Mouse (Mus musculus) heart, adult 2 months (tissue): ENCODE measurements around the gene Trappc11. TPM values are rescaled to one million over a fixed set of nuclear protein-coding genes. Genes with fewer than 3 reads are reported as not detected.

Source experiments
- DNase-seq, 2 experiments: peaks; one replicate each; pipeline ENCODE4 v3.0.0; 2021
- H3K27ac ChIP-seq: fragments of 200-600 bp; 2 replicates; pipeline ENCODE4 v1.8.1; 2022
- H3K27me3 ChIP-seq: fragments of 200-500 bp; 2 replicates; pipeline ENCODE4 v1.6.1; 2012; ENCODE audit warnings: mild to moderate bottlenecking, low read length, inconsistent platforms, mixed read lengths; ENCODE audit not compliant: control insufficient read depth, insufficient read depth
- H3K36me3 ChIP-seq: fragments of 200-500 bp; 2 replicates; pipeline ENCODE4 v1.6.1; 2012; ENCODE audit warnings: low read length, inconsistent platforms; ENCODE audit not compliant: control insufficient read depth, insufficient read depth
- H3K4me1 ChIP-seq: fragments of 200-500 bp; 2 replicates; pipeline ENCODE4 v1.6.1; 2011; ENCODE audit warnings: low read length; ENCODE audit not compliant: control insufficient read depth, insufficient read depth
- H3K4me3 ChIP-seq: fragments of 200-600 bp; 2 replicates; pipeline ENCODE4 v1.8.1; 2022
- H3K79me2 ChIP-seq: fragments of 200-500 bp; replicated peaks from 2 replicates; pipeline ENCODE4 v1.6.1; 2012; ENCODE audit warnings: mild to moderate bottlenecking, inconsistent platforms, low read length, moderate library complexity, mixed read lengths; ENCODE audit not compliant: control insufficient read depth, insufficient read depth
- H3K9ac ChIP-seq: fragments of 200-500 bp; 2 replicates; pipeline ENCODE4 v1.6.1; 2012; ENCODE audit warnings: low read depth, mild to moderate bottlenecking, control low read depth, inconsistent platforms, low read length, mixed read lengths
- CTCF ChIP-seq: fragments of 200-600 bp; IDR thresholded peaks from 2 replicates; pipeline ENCODE4 v1.8.1; 2022; ENCODE audit warnings: antibody characterized with exemption, mild to moderate bottlenecking, moderate library complexity
- EP300 ChIP-seq: fragments of 200-500 bp; IDR thresholded peaks from 2 replicates; pipeline ENCODE4 v1.6.1; 2011; ENCODE audit warnings: low read depth, low read length, control low read depth; ENCODE audit not compliant: insufficient read depth
- POLR2A ChIP-seq: fragments of 200-500 bp; IDR thresholded peaks from 2 replicates; pipeline ENCODE4 v1.6.1; 2011; ENCODE audit warnings: mild to moderate bottlenecking, low read depth, low read length, control low read depth; ENCODE audit not compliant: insufficient read depth
- WGBS: fragments of 180-500 bp; shearing (Covaris S2); methylation state at CpG from one replicate; pipeline ENCODE4 v1.1.7; 2018; 5-methylcytosine and 5-hydroxymethylcytosine counted together
- intact Hi-C: fragments of 180-260 bp; cut with DNase I; formaldehyde crosslinking; loops from one replicate; pipeline ENCODE4 v1.15.1; 2025
- polyA plus RNA-seq: library from polyadenylated mRNA; depleted of rRNA; stranded (reverse); fragments of >200 nt; gene quantifications from 2 replicates; pipeline ENCODE4 v1.2.3, GENCODE M21; 2012
- total RNA-seq, 2 experiments: library from RNA; stranded (reverse); gene quantifications; 2 replicates each; pipeline ENCODE4 v1.2.3; 2021

Gene Trappc11
- total and polyA plus RNA-seq, 3 experiments: 11.7 to 20.3 (median 19.2) TPM

DNA sequence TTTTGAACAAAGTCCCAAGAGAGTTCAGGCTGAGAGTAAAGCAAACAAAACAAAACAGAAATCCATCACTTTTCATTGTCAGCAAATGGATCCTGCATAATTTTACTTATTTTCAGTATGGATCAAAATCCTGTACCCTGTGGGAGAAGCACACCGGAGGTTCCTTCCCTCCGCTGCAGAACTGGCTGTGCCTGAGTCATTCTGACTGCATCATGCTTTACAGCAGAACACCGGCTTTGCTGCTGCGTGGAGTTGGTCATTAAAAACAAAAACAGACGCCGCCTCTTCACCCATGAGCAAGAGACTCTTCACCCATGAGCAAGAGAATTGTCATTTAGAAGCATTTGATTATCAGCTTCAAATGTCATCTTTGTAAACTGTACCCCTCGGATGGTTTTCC, 27.5 kb upstream of the Trappc11 start:
- TF ChIP-seq CTCF: no peak
- TF ChIP-seq EP300: no peak
- TF ChIP-seq POLR2A: no peak

DNA sequence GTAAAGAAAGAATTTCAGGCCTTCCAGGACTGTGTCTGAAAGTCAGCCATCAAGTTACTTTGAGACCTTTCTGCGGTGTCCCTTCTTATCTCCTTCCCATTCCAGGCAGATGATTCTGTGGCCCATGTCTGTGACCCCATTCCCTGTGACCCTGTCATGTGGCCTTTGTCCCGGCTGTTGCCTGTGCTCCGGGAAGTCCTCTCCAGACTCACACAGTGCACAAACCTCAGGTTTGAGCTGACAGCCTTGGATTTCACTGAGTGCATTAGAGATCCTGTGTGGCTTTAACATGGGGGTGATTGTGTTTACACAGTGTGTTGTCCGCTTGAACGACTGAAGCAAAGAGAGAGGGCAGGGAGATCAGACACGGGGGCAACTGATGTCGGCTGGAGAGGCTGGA, 25.0 kb upstream of the Trappc11 start:
- no peak overlapping the region for H3K4me3 ChIP-seq
- intact Hi-C loops: loop anchor here (5.0 kb wide), 1 partner anchor 114 kb away; no protein-coding TSS in a partner anchor
- H3K9ac ChIP-seq: no peak overlapping the region
- no peaks in the 10 kb centered on the region for H3K36me3 ChIP-seq
- no peaks in the 10 kb centered on the region for H3K79me2 ChIP-seq
- 32% methylated on average over 7 of the region's 7 CpGs for WGBS
- no peaks in the 10 kb centered on the region for H3K4me1 ChIP-seq
- no peaks in the 10 kb centered on the region for H3K27me3 ChIP-seq
- DNase-seq: no peak
- H3K27ac ChIP-seq: no peak overlapping the region
- TF ChIP-seq CTCF (no peak), POLR2A (no peak), EP300 (no peak)

More for the DNA sequence above, 27.5 kb upstream of the Trappc11 start:
- no peak overlapping the region for H3K4me3 ChIP-seq
- H3K79me2 ChIP-seq: no peaks in the 10 kb centered on the region
- no peaks in the 10 kb centered on the region for H3K4me1 ChIP-seq
- H3K27me3 ChIP-seq: no peaks in the 10 kb centered on the region
- DNase-seq: no peak
- WGBS: 83% methylated on average over 7 of the region's 7 CpGs
- no peaks in the 10 kb centered on the region for H3K36me3 ChIP-seq
- H3K27ac ChIP-seq: no peak overlapping the region
- H3K9ac ChIP-seq: no peak overlapping the region
- intact Hi-C loops: no loop called here

DNA sequence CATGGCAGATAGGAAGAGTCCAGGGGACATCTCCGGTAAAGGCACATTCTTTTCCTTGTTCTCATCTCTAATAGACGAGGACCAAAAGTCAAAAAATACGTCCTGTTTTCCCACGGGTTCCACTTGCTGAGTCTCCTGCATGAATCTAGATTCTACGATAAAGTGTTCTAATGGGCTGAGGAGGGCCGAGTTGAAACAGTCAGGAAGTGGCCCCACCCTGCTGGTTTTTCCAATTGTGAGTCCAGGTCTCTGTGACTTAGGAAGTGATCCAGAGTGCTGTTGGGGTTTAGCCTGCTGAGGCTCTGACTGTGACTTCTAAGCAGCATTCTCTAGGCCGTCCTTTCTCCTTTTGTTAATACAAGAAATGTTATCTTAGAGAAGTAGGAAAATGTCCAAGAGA, 23.2 kb upstream of the Trappc11 start:
- H3K36me3 ChIP-seq: no peaks in the 10 kb centered on the region
- no peak for TF ChIP-seq CTCF
- TF ChIP-seq POLR2A: no peak
- TF ChIP-seq EP300: no peak
- no peak overlapping the region; the same call in 1 of the 2 replicates for H3K9ac ChIP-seq
- 41% methylated on average over 7 of the region's 7 CpGs for WGBS
- intact Hi-C loops: loop anchor here (5.0 kb wide), 1 partner anchor 116 kb away; no protein-coding TSS in a partner anchor
- H3K4me1 ChIP-seq: no peaks in the 10 kb centered on the region
- H3K27me3 ChIP-seq: no peaks in the 10 kb centered on the region
- no peaks in the 10 kb centered on the region for H3K79me2 ChIP-seq
- H3K4me3 ChIP-seq: no peak overlapping the region
- peak; percentile 26 to 32 for DNase-seq
- peak overlapping the region; percentile 61 for H3K27ac ChIP-seq

DNA sequence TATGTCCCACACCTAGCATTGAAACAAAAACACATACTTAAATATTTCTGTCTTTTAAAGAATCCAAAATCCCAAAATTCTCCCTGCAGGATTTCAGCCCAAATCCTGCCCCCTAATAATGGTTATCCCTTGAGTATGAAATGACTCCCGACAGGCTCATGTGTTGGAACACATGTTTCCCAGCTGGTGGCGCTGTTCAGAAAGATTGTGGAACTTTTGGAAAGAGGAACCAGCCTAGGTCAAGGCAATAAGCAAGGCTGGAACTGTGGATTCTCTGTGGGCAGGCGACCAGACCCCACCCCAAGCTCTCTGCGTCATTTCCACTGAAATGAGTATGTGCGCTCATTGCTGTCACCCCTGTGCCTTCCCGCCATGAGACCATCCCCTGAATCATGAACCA, 20.3 kb upstream of the Trappc11 start:
- Histone ChIP-seq H3K27ac (no peak overlapping the region), H3K36me3 (no peaks in the 10 kb centered on the region), H3K4me1 (no peaks in the 10 kb centered on the region), H3K4me3 (no peak overlapping the region), H3K79me2 (no peaks in the 10 kb centered on the region), H3K9ac (no peak overlapping the region), H3K27me3 (no peaks in the 10 kb centered on the region)
- WGBS: 85% methylated on average over 6 of the region's 6 CpGs
- intact Hi-C loops: loop anchor here (5.0 kb wide), 1 partner anchor 139 kb away; no protein-coding TSS in a partner anchor
- no peak for TF ChIP-seq EP300
- peak; percentile 57 for TF ChIP-seq CTCF
- no peak for DNase-seq

DNA sequence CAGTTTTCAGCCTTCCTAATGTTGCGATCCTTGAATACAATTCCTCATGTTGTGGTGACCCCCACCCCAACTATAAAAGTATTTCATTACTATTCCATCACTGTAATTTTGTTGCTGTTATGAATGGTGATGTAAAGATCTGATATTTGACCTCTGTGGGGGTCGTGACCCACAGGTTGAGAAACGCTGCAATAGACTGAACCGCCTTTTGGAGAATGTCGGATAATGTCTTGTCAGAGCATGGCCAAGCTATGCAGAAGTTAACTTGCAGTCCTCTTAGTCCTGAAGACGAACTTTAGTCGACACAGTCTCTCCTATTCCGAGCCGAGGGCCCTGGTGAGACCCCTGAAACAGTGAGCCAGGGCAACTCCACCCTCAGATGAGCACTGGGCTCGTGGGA, 13.8 kb upstream of the Trappc11 start:
- H3K27me3 ChIP-seq: no peaks in the 10 kb centered on the region
- WGBS: 96% methylated on average over 10 of the region's 10 CpGs
- intact Hi-C loops: no loop called here

DNA sequence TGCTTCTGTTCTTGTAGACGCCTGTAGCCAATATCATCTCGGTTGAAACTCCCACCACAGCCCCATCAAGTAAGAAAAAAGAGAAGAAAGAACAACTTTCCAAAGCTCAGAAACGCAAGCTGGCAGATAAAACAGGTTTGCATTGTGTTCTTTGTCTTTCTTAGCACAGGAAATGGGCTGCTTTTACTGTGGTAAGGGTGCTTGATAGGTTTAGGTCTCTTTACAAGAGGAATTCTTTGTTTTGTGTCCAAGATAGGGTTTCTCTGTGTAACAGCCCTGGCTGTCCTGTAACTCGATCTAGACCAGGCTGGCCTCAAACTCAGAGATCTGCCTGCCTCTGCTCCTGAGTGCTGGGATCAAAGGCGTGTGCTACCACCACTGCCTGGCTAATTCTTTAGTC, 10.8 kb upstream of the Trappc11 start:
- Histone ChIP-seq H3K27ac (no peak overlapping the region), H3K27me3 (no peaks in the 10 kb centered on the region), H3K4me3 (no peak overlapping the region), H3K79me2 (no peaks in the 10 kb centered on the region), H3K9ac (no peak overlapping the region), H3K4me1 (no peaks in the 10 kb centered on the region), H3K36me3 (no peaks in the 10 kb centered on the region; the same call in 1 of the 2 replicates)
- no peak for DNase-seq
- intact Hi-C loops: no loop called here
- 84% methylated on average over 5 of the region's 5 CpGs for WGBS
- TF ChIP-seq POLR2A (no peak), EP300 (no peak), CTCF (no peak)

More for the DNA sequence above, 13.8 kb upstream of the Trappc11 start:
- H3K79me2 ChIP-seq: no peaks in the 10 kb centered on the region
- H3K9ac ChIP-seq: no peak overlapping the region
- no peak overlapping the region for H3K27ac ChIP-seq
- no peak for TF ChIP-seq CTCF
- no peak for TF ChIP-seq POLR2A
- no peak for TF ChIP-seq EP300
- H3K36me3 ChIP-seq: no peaks in the 10 kb centered on the region
- no peak for DNase-seq
- H3K4me1 ChIP-seq: no peaks in the 10 kb centered on the region
- no peak overlapping the region for H3K4me3 ChIP-seq
